Mouse (Mus musculus) large intestine, adult 2 months (tissue): ENCODE results near the gene Sbk2. TPM values are rescaled to one million over a fixed set of nuclear protein-coding genes. Genes with fewer than 3 reads are reported as not detected.

Experiments
- DNase-seq: peaks from one replicate; pipeline ENCODE4 v3.0.0-alpha.2; 2012; ENCODE audit warnings: low read depth, low spot score
- WGBS: fragments of 180-500 bp; shearing (Covaris S2); methylation state at CpG from one replicate; pipeline ENCODE4 v1.1.7; 2018; 5-methylcytosine and 5-hydroxymethylcytosine counted together
- polyA plus RNA-seq: library from polyadenylated mRNA; depleted of rRNA; stranded (reverse); fragments of >200 nt; gene quantifications from 2 replicates; pipeline ENCODE4 v1.2.3, GENCODE M21; 2012; rRNA removed

Sbk2 gene
- polyA plus RNA-seq, 1 experiment: 0.06 TPM

- DNase-seq: no peak
- 6% methylated on average over 19 of the region's 19 CpGs for WGBS
Measured at GRCm38 (mm10) chr7:4899649-4900522, 64.3 kb downstream of the Sbk2 start.

- no peak for DNase-seq
- WGBS: 27% methylated on average over 18 of the region's 18 CpGs
Measured at GRCm38 (mm10) chr7:4898851-4899648, 65.2 kb downstream of the Sbk2 start.

GRCm38 (mm10) chr7:4895186-4895585 is 69.0 kb downstream of the Sbk2 start:
- WGBS: 55% methylated on average over 11 of the region's 11 CpGs
- DNase-seq: no peak

Other genes starting within 250 kb of the Sbk2 start
- gene Tmem150b, start 239.2 kb downstream of the Sbk2 start, polyA plus RNA-seq: 84.0 and 118 TPM in 2 replicates
- 95.6 and 126 TPM in 2 replicates for gene Kmt5c, start 224.3 kb downstream of the Sbk2 start, polyA plus RNA-seq
- gene Cox6b2, start 211.3 kb downstream of the Sbk2 start, polyA plus RNA-seq: 45.0 and 50.2 TPM in 2 replicates
- not detected in 2 replicates for gene Fam71e2, start 193.1 kb downstream of the Sbk2 start, polyA plus RNA-seq
- gene Il11, start 181.5 kb downstream of the Sbk2 start, polyA plus RNA-seq: 0.11 and 0.81 TPM in 2 replicates
- gene Tmem190, start 181.5 kb downstream of the Sbk2 start, polyA plus RNA-seq: not detected in 2 replicates
- gene Tmem238, start 174.8 kb downstream of the Sbk2 start, polyA plus RNA-seq: 81.4 and 90.8 TPM in 2 replicates
- 510 and 604 TPM in 2 replicates for gene Rpl28, start 171.5 kb downstream of the Sbk2 start, polyA plus RNA-seq
- 348 and 501 TPM in 2 replicates for gene Ube2s, start 151.8 kb downstream of the Sbk2 start, polyA plus RNA-seq
- 0.78 and 0.86 TPM in 2 replicates for gene Shisa7, start 119.7 kb downstream of the Sbk2 start, polyA plus RNA-seq
- 20.4 and 27.2 TPM in 2 replicates for gene Isoc2b, start 94.1 kb downstream of the Sbk2 start, polyA plus RNA-seq
- 14.7 and 16.2 TPM in 2 replicates for gene Isoc2a, start 87.3 kb downstream of the Sbk2 start, polyA plus RNA-seq
- not detected in 2 replicates for gene Gm36210, start 57.9 kb downstream of the Sbk2 start, polyA plus RNA-seq
- 12.7 and 14.6 TPM in 2 replicates for gene Zfp628, start 49.2 kb downstream of the Sbk2 start, polyA plus RNA-seq
- 4.3 and 7.1 TPM in 2 replicates for gene Nat14, start 42.4 kb downstream of the Sbk2 start, polyA plus RNA-seq
- gene Ssc5d, start 38.6 kb downstream of the Sbk2 start, polyA plus RNA-seq: 2.9 and 3.6 TPM in 2 replicates
- not detected in 2 replicates for gene Sbk3, start 6.8 kb upstream of the Sbk2 start, polyA plus RNA-seq
- 30.6 and 33.2 TPM in 2 replicates for gene Zfp579, start 31.8 kb upstream of the Sbk2 start, polyA plus RNA-seq
- gene Zfp524, start 50.0 kb upstream of the Sbk2 start, polyA plus RNA-seq: 39.4 and 44.3 TPM in 2 replicates
- gene Fiz1, start 50.3 kb upstream of the Sbk2 start, polyA plus RNA-seq: 22.2 and 29.6 TPM in 2 replicates
- gene Gm44973, start 51.1 kb upstream of the Sbk2 start, polyA plus RNA-seq: 0.37 TPM in 1 of 2 replicates, not detected in the other
- gene Zfp865, start 56.0 kb upstream of the Sbk2 start, polyA plus RNA-seq: 14.2 and 20.5 TPM in 2 replicates
- gene Ccdc106, start 56.1 kb upstream of the Sbk2 start, polyA plus RNA-seq: 1.4 and 1.8 TPM in 2 replicates
- not detected in 2 replicates for gene 4632433K11Rik, start 69.7 kb upstream of the Sbk2 start, polyA plus RNA-seq
- 6.8 and 7.0 TPM in 2 replicates for gene Zfp784, start 74.0 kb upstream of the Sbk2 start, polyA plus RNA-seq
- 5.2 and 6.3 TPM in 2 replicates for gene Zfp580, start 87.1 kb upstream of the Sbk2 start, polyA plus RNA-seq
- 150 and 173 TPM in 2 replicates for gene U2af2, start 97.7 kb upstream of the Sbk2 start, polyA plus RNA-seq
- gene Epn1, start 115.8 kb upstream of the Sbk2 start, polyA plus RNA-seq: 238 and 291 TPM in 2 replicates
- gene Rfpl4, start 152.5 kb upstream of the Sbk2 start, polyA plus RNA-seq: not detected in 2 replicates
- gene Rasl2-9, start 161.5 kb upstream of the Sbk2 start, polyA plus RNA-seq: 0.42 and 0.48 TPM in 2 replicates
- gene Vmn1r55, start 185.3 kb upstream of the Sbk2 start, polyA plus RNA-seq: not detected in 2 replicates
- not detected in 2 replicates for gene Vmn1r56, start 232.3 kb upstream of the Sbk2 start, polyA plus RNA-seq